Mouse (Mus musculus) heart, postnatal 10 days (tissue): ENCODE results near the gene Mta3. TPM values are rescaled to one million over a fixed set of nuclear protein-coding genes. Genes with fewer than 3 reads are reported as not detected.
"Not testable (repeated sequence)": the region's sequence is repeated elsewhere in the genome, so short reads cannot be mapped to it uniquely, and the experiment has no call there.

Experiments used
- DNase-seq, 2 experiments: peaks; one replicate each; pipeline ENCODE4 v3.0.0; 2021
- intact Hi-C: fragments of 180-260 bp; cut with DNase I; formaldehyde crosslinking; loops from one replicate; pipeline ENCODE4 v1.15.1; 2025
- total RNA-seq, 2 experiments: library from RNA; stranded (reverse); gene quantifications; 2 replicates each; pipeline ENCODE4 v1.2.3; 2021

Mta3 gene
- total RNA-seq, 2 experiments from 2014 or later: 29.2 to 30.2 TPM

GRCm38 (mm10) chr17:83708256-83708655 lies 2.3 kb downstream of the Mta3 start:
- intact Hi-C loops: no loop called here
- DNase-seq: no peak

- intact Hi-C loops: no loop called here
- no peak for DNase-seq
These were observed 2.9 kb downstream of the Mta3 start for GRCm38 (mm10) chr17:83708891-83709290.

- DNase-seq, intact Hi-C loops: not testable (repeated sequence)
These were observed 3.6 kb downstream of the Mta3 start for GRCm38 (mm10) chr17:83709517-83709916.

GRCm38 (mm10) chr17:83710639-83711038 lies 4.7 kb downstream of the Mta3 start:
- no peak for DNase-seq
- intact Hi-C loops: no loop called here

- DNase-seq: no peak
These were observed 6.4 kb downstream of the Mta3 start for GRCm38 (mm10) chr17:83712341-83712740.

GRCm38 (mm10) chr17:83720449-83720848 lies 14.5 kb downstream of the Mta3 start:
- DNase-seq: no peak
- intact Hi-C loops: no loop called here

More at GRCm38 (mm10) chr17:83712341-83712740, 6.4 kb downstream of the Mta3 start:
- intact Hi-C loops: no loop called here

- intact Hi-C loops: no loop called here
These were observed 15.2 kb downstream of the Mta3 start for GRCm38 (mm10) chr17:83721157-83721556.

GRCm38 (mm10) chr17:83723064-83723463 lies 17.1 kb downstream of the Mta3 start:
- intact Hi-C loops: no loop called here
- DNase-seq: no peak

More at GRCm38 (mm10) chr17:83721157-83721556, 15.2 kb downstream of the Mta3 start:
- DNase-seq: no peak

GRCm38 (mm10) chr17:83726496-83726895 lies 20.5 kb downstream of the Mta3 start:
- no peak for DNase-seq
- intact Hi-C loops: no loop called here

- intact Hi-C loops: no loop called here
- no peak for DNase-seq
These were observed 21.7 kb downstream of the Mta3 start for GRCm38 (mm10) chr17:83727707-83728106.

- no peak for DNase-seq
- intact Hi-C loops: no loop called here
These were observed 23.1 kb downstream of the Mta3 start for GRCm38 (mm10) chr17:83729029-83729428.

GRCm38 (mm10) chr17:83730123-83730522 lies 24.2 kb downstream of the Mta3 start:
- intact Hi-C loops: loop anchor here (10.0 kb wide), 1 partner anchor 455 kb away; no protein-coding TSS in a partner anchor
- DNase-seq: no peak

- intact Hi-C loops: loop anchor here (2.0 to 10.0 kb wide), 2 partner anchors 99 to 457 kb away; no protein-coding TSS in a partner anchor
- peak; percentile 42 to 48 for DNase-seq
These were observed 26.2 kb downstream of the Mta3 start for GRCm38 (mm10) chr17:83732166-83732629.

GRCm38 (mm10) chr17:83732801-83733200 lies 26.8 kb downstream of the Mta3 start:
- intact Hi-C loops: loop anchor here (2.0 to 10.0 kb wide), 2 partner anchors 100 to 458 kb away; no protein-coding TSS in a partner anchor
- peak; percentile 49 to 61 for DNase-seq

- DNase-seq: no peak
- intact Hi-C loops: loop anchor here (10.0 kb wide), 1 partner anchor 462 kb away; no protein-coding TSS in a partner anchor
These were observed 30.7 kb downstream of the Mta3 start for GRCm38 (mm10) chr17:83736701-83737100.

GRCm38 (mm10) chr17:83737775-83738174 lies 31.8 kb downstream of the Mta3 start:
- intact Hi-C loops: loop anchor here (10.0 kb wide), 1 partner anchor 463 kb away; no protein-coding TSS in a partner anchor
- no peak for DNase-seq

GRCm38 (mm10) chr17:83740135-83740676 lies 34.2 kb downstream of the Mta3 start:
- DNase-seq: no peak
- intact Hi-C loops: no loop called here

GRCm38 (mm10) chr17:83741243-83741642 lies 35.3 kb downstream of the Mta3 start:
- intact Hi-C loops: no loop called here
- DNase-seq: no peak

GRCm38 (mm10) chr17:83744231-83744824 lies 38.4 kb downstream of the Mta3 start:
- DNase-seq: no peak
- intact Hi-C loops: no loop called here

- no peak for DNase-seq
- intact Hi-C loops: no loop called here
These were observed 41.6 kb downstream of the Mta3 start for GRCm38 (mm10) chr17:83747405-83748160.

GRCm38 (mm10) chr17:83750216-83750950 lies 44.4 kb downstream of the Mta3 start:
- DNase-seq: no peak
- intact Hi-C loops: no loop called here
